Mouse (Mus musculus): ENCODE measurements around the gene Tbc1d30. TPM values are rescaled to one million over a fixed set of nuclear protein-coding genes. Genes with fewer than 3 reads are reported as not detected.
A peak's percentile ranks its signal among the peaks of the same experiment; 100 is the strongest.

Tbc1d30 gene
- polyA plus RNA-seq, 1 experiment from 2014 or later, result 1.1 TPM

DNA sequence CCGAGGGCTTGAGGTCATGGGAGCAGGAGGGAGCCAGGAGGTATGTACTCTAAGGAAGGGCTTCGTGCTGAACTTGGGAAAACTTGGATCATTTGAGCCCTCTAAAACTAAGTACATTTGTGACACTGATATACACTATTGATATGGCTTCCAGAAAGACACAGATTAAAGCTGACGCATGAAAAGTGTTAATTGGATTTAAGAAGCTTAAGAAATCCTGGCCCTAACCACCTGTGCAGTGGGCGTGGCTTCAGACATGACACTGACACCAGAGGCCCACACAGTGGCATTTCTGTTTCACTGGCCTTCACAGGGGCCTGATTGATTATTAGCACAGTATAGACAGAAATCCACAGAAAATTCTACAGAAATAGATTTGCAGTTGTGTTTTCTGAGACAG is 21.5 kb downstream of the Tbc1d30 start:
- 66% methylated on average over 4 of the region's 4 CpGs for WGBS
- ATAC-seq (ENCODE audit: insufficient number of reproducible peaks, low FRiP score, low TSS enrichment, low read depth), result no peak

GRCm38 (mm10) chr10:121326167-121326566 is 24.9 kb downstream of the Tbc1d30 start:
- no peaks in the 10 kb centered on the region for H3K9me3 ChIP-seq
- ATAC-seq (ENCODE audit: insufficient number of reproducible peaks, low FRiP score, low TSS enrichment, low read depth), result no peak
- no peak overlapping the region for H3K4me3 ChIP-seq
- H3K27me3 ChIP-seq, result no peaks in the 10 kb centered on the region
- no peak overlapping the region for H3K27ac ChIP-seq
- no peak overlapping the region for H3K9ac ChIP-seq
- no peaks in the 10 kb centered on the region for H3K4me1 ChIP-seq
- no peaks in the 10 kb centered on the region for H3K36me3 ChIP-seq
- no peak overlapping the region for H3K4me2 ChIP-seq

More for the DNA sequence above, 21.5 kb downstream of the Tbc1d30 start:
- Histone ChIP-seq H3K9ac (no peak overlapping the region), H3K27ac (no peak overlapping the region), H3K9me3 (no peaks in the 10 kb centered on the region), H3K27me3 (no peaks in the 10 kb centered on the region), H3K4me3 (no peak overlapping the region), H3K4me1 (no peaks in the 10 kb centered on the region), H3K4me2 (no peak overlapping the region), H3K36me3 (no peaks in the 10 kb centered on the region)

GRCm38 (mm10) chr10:121323493-121323892 is 27.6 kb downstream of the Tbc1d30 start:
- H3K9ac ChIP-seq, result no peak overlapping the region
- H3K27ac ChIP-seq, result no peak overlapping the region
- WGBS, result 69% methylated on average over 7 of the region's 7 CpGs
- H3K4me1 ChIP-seq, result no peaks in the 10 kb centered on the region
- no peaks in the 10 kb centered on the region for H3K9me3 ChIP-seq
- H3K36me3 ChIP-seq, result no peaks in the 10 kb centered on the region
- H3K27me3 ChIP-seq, result no peaks in the 10 kb centered on the region
- ATAC-seq (ENCODE audit: insufficient number of reproducible peaks, low FRiP score, low TSS enrichment, low read depth), result no peak
- H3K4me2 ChIP-seq, result no peak overlapping the region
- no peak overlapping the region for H3K4me3 ChIP-seq

- no peaks in the 10 kb centered on the region for H3K36me3 ChIP-seq
- no peak for ATAC-seq (ENCODE audit: insufficient number of reproducible peaks, low FRiP score, low TSS enrichment, low read depth)
- WGBS, result 74% methylated on average over 7 of the region's 7 CpGs
- no peaks in the 10 kb centered on the region for H3K9me3 ChIP-seq
- no peak overlapping the region for H3K4me2 ChIP-seq
- peaks cover 8% of the 10 kb centered on the region; the same call in 1 of the 2 replicates for H3K4me1 ChIP-seq
- no peak overlapping the region for H3K9ac ChIP-seq
- H3K27ac ChIP-seq, result no peak overlapping the region
- no peak overlapping the region for H3K4me3 ChIP-seq
- H3K27me3 ChIP-seq, result peaks cover 5% of the 10 kb centered on the region; the same call in 1 of the 2 replicates
Measured at GRCm38 (mm10) chr10:121318397-121318950, 32.6 kb downstream of the Tbc1d30 start.

- no peak overlapping the region for H3K4me3 ChIP-seq
- no peak overlapping the region for H3K9ac ChIP-seq
- H3K27ac ChIP-seq, result no peak overlapping the region
- H3K27me3 ChIP-seq, result peaks cover 20% of the 10 kb centered on the region
- no peaks in the 10 kb centered on the region for H3K9me3 ChIP-seq
- 72% methylated on average over 10 of the region's 10 CpGs for WGBS
- peaks cover 8% of the 10 kb centered on the region; the same call in 1 of the 2 replicates for H3K4me1 ChIP-seq
- H3K36me3 ChIP-seq, result no peaks in the 10 kb centered on the region
- no peak overlapping the region for H3K4me2 ChIP-seq
- no peak for ATAC-seq (ENCODE audit: insufficient number of reproducible peaks, low FRiP score, low TSS enrichment, low read depth)
Measured at GRCm38 (mm10) chr10:121316361-121316760, 34.7 kb downstream of the Tbc1d30 start.

- Histone ChIP-seq H3K9me3 (no peaks in the 10 kb centered on the region), H3K27me3 (peaks cover 27% of the 10 kb centered on the region), H3K4me2 (peak overlapping the region; percentile 30), H3K4me3 (no peak overlapping the region), H3K9ac (no peak overlapping the region), H3K4me1 (peaks cover 14% of the 10 kb centered on the region), H3K27ac (no peak overlapping the region), H3K36me3 (no peaks in the 10 kb centered on the region)
- ATAC-seq (ENCODE audit: insufficient number of reproducible peaks, low FRiP score, low TSS enrichment, low read depth), result no peak
- WGBS, result 26% methylated on average over 27 of the region's 27 CpGs
Measured at GRCm38 (mm10) chr10:121315321-121316283, 35.5 kb downstream of the Tbc1d30 start.

GRCm38 (mm10) chr10:121314186-121314585 is 36.9 kb downstream of the Tbc1d30 start:
- Histone ChIP-seq H3K4me1 (peaks cover 24% of the 10 kb centered on the region), H3K27me3 (peaks cover 41% of the 10 kb centered on the region), H3K36me3 (no peaks in the 10 kb centered on the region), H3K4me3 (no peak overlapping the region), H3K9me3 (no peaks in the 10 kb centered on the region), H3K4me2 (no peak overlapping the region), H3K9ac (no peak overlapping the region), H3K27ac (no peak overlapping the region)
- WGBS, result 40% methylated on average over 4 of the region's 4 CpGs
- ATAC-seq (ENCODE audit: insufficient number of reproducible peaks, low FRiP score, low TSS enrichment, low read depth), result no peak

DNA sequence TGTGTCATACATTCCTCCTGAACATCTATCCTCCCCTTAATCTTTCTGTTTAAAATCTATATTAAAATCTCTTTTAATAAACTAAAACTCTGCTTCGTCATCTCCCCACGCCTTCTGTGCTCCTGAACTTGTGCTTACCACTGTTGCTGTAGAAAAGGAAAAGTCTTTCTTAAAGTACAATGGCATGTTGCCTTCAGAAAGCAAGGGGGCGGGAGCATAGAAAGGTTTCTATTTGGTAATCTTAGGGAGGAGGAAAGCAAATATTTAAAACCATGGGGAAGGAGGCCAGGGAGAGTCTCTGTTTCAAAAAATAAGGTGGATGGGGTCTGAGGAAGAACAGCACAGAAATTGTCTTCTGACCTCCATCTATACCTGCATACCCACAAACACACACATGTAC is 38.0 kb downstream of the Tbc1d30 start:
- no peaks in the 10 kb centered on the region for H3K9me3 ChIP-seq
- H3K9ac ChIP-seq, result no peak overlapping the region
- no peak overlapping the region for H3K27ac ChIP-seq
- H3K36me3 ChIP-seq, result no peaks in the 10 kb centered on the region
- no peak overlapping the region for H3K4me3 ChIP-seq
- H3K4me2 ChIP-seq, result no peak overlapping the region
- no peak for ATAC-seq (ENCODE audit: insufficient number of reproducible peaks, low FRiP score, low TSS enrichment, low read depth)
- peaks cover 52% of the 10 kb centered on the region for H3K27me3 ChIP-seq
- WGBS, result 95% methylated on average over 3 of the region's 3 CpGs
- peaks cover 24% of the 10 kb centered on the region for H3K4me1 ChIP-seq

DNA sequence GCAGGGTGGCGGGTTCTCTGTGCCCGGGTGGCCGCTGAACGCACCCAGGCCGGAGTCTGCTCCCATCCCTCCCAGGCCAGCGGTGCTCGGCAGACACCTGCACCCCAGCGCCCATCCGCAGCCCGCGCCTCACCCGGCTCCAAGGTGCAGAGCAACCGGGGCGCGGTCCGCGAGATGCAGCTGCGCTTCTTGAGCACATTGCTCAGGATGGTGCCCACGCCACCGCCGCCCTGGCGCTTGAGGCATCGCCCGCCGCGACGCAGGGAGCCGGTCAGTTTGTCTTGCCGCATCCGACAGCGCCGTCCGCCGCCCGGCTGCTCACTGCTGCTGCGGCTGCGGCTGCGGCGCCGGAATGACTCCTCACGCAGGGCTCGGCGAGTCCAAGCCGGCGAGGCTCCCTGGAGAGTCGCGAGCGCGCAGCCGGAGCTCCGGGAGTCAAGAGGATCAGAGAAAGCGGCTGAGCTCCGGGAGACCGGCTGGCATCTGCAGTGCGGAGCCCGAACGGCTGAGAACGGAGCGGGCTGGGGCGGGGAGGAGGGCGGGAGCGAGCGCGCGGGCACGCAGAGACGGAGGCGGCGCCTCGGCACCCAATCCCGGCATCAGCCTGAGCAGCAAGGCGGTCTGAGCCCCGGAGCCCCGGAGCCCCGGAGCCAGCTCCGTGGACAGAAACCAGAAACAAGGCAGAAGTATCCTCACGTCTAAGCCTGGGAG is 40.4 kb downstream of the Tbc1d30 start:
- Histone ChIP-seq H3K4me2 (peak overlapping the region; percentile 97), H3K9me3 (no peaks in the 10 kb centered on the region), H3K9ac (peak overlapping the region; percentile 39), H3K36me3 (no peaks in the 10 kb centered on the region), H3K27me3 (peaks cover 55% of the 10 kb centered on the region), H3K4me3 (peak overlapping the region; percentile 63), H3K27ac (no peak overlapping the region), H3K4me1 (peaks cover 20% of the 10 kb centered on the region)
- ATAC-seq (ENCODE audit: insufficient number of reproducible peaks, low FRiP score, low TSS enrichment, low read depth), result peak; percentile 61; the same call in 1 of the 2 replicates
- WGBS, result under 1% methylated on average over 77 of the region's 77 CpGs

DNA sequence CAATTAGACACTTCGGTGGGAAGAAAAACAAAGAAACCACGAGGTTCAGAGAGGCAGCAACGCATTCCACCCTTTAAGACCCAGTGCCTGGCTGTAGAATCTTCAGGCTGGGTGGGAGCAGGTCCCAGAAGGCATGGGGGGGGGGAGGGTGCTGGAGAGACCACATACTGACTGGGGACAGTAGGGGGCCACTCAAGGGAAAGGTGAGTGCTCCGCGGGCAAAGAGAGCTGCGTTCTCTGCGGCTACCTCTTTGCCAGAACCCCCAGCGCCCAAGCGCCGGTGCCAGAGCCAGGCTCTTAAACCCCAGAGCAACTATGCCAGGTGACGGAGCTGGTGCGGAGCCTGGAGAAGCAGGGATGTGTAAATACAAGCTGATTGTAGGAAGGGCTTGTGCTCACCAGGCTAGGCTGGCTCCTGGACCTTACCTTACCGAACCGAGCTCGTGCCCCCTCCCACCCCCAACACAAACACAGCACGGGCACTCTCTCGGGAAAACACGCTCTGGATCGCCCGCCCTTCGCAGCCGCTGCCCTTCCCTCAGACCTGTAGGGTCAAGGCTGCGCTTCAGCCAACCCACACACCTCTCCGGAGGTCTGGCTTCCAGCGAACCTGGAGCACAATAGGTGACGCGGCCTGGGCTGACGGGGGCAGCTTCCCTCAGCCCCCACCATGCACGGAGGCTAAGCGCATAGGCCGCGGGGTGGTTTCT is 41.1 kb downstream of the Tbc1d30 start:
- Histone ChIP-seq H3K4me2 (peak overlapping the region; percentile 97), H3K36me3 (no peaks in the 10 kb centered on the region), H3K27me3 (peaks cover 54% of the 10 kb centered on the region), H3K4me1 (peaks cover 15% of the 10 kb centered on the region), H3K9me3 (no peaks in the 10 kb centered on the region), H3K4me3 (peak overlapping the region; percentile 63), H3K9ac (no peak overlapping the region), H3K27ac (no peak overlapping the region)
- no peak for ATAC-seq (ENCODE audit: insufficient number of reproducible peaks, low FRiP score, low TSS enrichment, low read depth)
- WGBS, result under 1% methylated on average over 30 of the region's 32 CpGs

GRCm38 (mm10) chr10:121309123-121309655 is 41.9 kb downstream of the Tbc1d30 start:
- Histone ChIP-seq H3K4me3 (no peak overlapping the region), H3K4me2 (no peak overlapping the region), H3K36me3 (no peaks in the 10 kb centered on the region), H3K4me1 (peaks cover 15% of the 10 kb centered on the region), H3K27me3 (peaks cover 51% of the 10 kb centered on the region), H3K9ac (no peak overlapping the region), H3K9me3 (no peaks in the 10 kb centered on the region), H3K27ac (no peak overlapping the region)
- WGBS, result 24% methylated on average over 11 of the region's 11 CpGs
- ATAC-seq (ENCODE audit: insufficient number of reproducible peaks, low FRiP score, low TSS enrichment, low read depth), result no peak
